Mouse (Mus musculus) E14TG2a.4 (cell line): ENCODE data around the gene Psmc4.
A peak's percentile ranks its signal among the peaks of the same experiment; 100 is the strongest.

Experiments used
- H3K27me3 ChIP-seq: 2 replicates; pipeline ENCODE4 v1.6.1; 2014; ENCODE audit warnings: low read length, control low read depth; ENCODE audit not compliant: insufficient read depth
- H3K36me3 ChIP-seq: 2 replicates; pipeline ENCODE4 v1.6.1; 2014; ENCODE audit warnings: low read length, control low read depth; ENCODE audit not compliant: insufficient read depth
- H3K4me1 ChIP-seq: replicated peaks from 2 replicates; pipeline ENCODE4 v1.6.1; 2014; ENCODE audit warnings: low read depth, low read length, control low read depth
- H3K4me3 ChIP-seq: replicated peaks from 2 replicates; pipeline ENCODE4 v1.5.1; 2014; ENCODE audit warnings: mild to moderate bottlenecking, low read length
- H3K9me3 ChIP-seq: 2 replicates; pipeline ENCODE4 v1.6.1; 2014; ENCODE audit warnings: low read length, control low read depth
- CTCF ChIP-seq: conservative IDR thresholded peaks from 2 replicates; pipeline ENCODE4 v1.5.1; 2014; ENCODE audit warnings: low read length
- NANOG ChIP-seq: IDR thresholded peaks from 2 replicates; pipeline ENCODE4 v1.6.1; 2014; ENCODE audit warnings: borderline replicate concordance, low read length, mixed read lengths
- POU5F1 ChIP-seq: IDR thresholded peaks from 2 replicates; pipeline ENCODE4 v1.6.1; 2014; ENCODE audit warnings: low read length, borderline replicate concordance

The Psmc4 gene

DNA sequence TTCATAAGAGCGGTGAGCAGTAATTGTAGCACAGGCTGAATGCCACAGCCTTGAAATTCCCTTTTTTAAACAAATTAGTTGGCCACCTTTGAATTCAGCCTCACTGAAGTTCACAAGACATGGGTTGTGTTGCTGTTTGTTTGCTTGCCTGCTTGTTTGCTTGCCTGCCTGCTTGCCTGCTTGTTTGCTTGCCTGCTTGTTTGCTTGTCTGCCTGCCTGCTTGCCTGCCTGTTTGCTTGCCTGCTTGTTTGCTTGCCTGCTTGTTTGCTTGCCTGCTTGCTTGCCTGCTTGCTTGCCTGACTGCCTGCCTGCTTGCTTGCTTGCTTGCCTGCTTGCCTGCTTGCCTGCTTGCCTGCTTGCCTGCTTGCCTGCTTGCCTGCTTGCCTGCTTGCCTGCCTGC lies 10.1 kb upstream of the Psmc4 start:
- Histone ChIP-seq H3K27me3 (no peaks in the 10 kb centered on the region), H3K9me3 (peaks cover 15% of the 10 kb centered on the region), H3K4me1 (no peaks in the 10 kb centered on the region), H3K36me3 (no peaks in the 10 kb centered on the region), H3K4me3 (no peak overlapping the region)
- TF ChIP-seq NANOG (no peak), POU5F1 (no peak), CTCF (no peak)

GRCm38 (mm10) chr7:28053046-28053930 lies 3.4 kb upstream of the Psmc4 start:
- Histone ChIP-seq H3K27me3 (no peaks in the 10 kb centered on the region), H3K4me3 (no peak overlapping the region), H3K4me1 (peaks cover 20% of the 10 kb centered on the region), H3K9me3 (no peaks in the 10 kb centered on the region), H3K36me3 (peaks cover 8% of the 10 kb centered on the region)
- TF ChIP-seq CTCF (no peak), NANOG (no peak)

DNA sequence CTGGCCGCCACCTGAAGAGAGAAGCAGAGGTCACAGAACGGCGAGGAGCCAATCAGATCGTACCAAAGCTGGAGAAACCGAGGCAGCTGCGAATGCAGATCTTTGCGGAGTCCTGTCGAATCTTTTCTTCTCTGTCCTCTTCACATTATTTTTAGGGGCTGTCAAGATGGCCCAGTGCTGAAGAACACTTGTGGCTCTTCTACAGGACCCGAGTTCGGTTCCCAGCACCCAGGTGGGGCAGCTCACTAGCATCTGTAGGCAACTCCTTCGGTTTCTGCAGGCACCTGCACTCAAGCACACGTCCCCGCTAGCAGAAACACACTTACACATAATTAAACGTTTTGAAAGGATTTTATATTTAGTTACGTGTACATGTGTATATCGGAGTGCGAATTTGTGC lies 683 bp upstream of the Psmc4 start:
- TF ChIP-seq POU5F1: no peak
- no peak for TF ChIP-seq NANOG
- no peak; the same call in 1 of the 2 replicates for TF ChIP-seq CTCF
- peak overlapping the region; percentile 57 for H3K4me3 ChIP-seq
- no peaks in the 10 kb centered on the region for H3K27me3 ChIP-seq
- H3K9me3 ChIP-seq: no peaks in the 10 kb centered on the region
- peaks cover 35% of the 10 kb centered on the region for H3K36me3 ChIP-seq
- H3K4me1 ChIP-seq: peaks cover 36% of the 10 kb centered on the region

DNA sequence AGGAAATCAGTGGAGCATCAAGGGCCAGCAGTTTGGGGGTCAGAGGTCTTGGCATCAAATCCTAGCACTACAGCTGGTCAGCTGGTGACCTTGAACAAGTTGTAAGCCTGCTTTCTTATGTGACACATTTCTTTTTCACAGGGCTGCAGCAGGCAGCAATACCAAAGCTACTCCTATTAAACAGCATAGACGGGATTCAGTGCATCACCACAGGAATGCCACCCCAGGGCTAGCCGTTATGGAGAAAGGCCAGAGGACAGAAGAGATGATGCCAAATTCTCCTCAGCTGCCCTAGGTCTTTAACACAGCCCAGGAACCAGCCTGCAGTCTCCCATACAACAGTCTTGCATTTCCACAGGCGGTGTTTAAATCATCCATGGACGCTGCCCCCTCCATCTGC lies 5.4 kb downstream of the Psmc4 start:
- H3K4me3 ChIP-seq: no peak overlapping the region
- peaks cover 96% of the 10 kb centered on the region for H3K36me3 ChIP-seq
- TF ChIP-seq CTCF: no peak
- no peaks in the 10 kb centered on the region for H3K27me3 ChIP-seq
- peaks cover 37% of the 10 kb centered on the region for H3K4me1 ChIP-seq
- no peaks in the 10 kb centered on the region for H3K9me3 ChIP-seq

- no peak for TF ChIP-seq NANOG
- TF ChIP-seq CTCF: no peak
- no peak for TF ChIP-seq POU5F1
- peaks cover 22% of the 10 kb centered on the region for H3K36me3 ChIP-seq
Observed at GRCm38 (mm10) chr7:28014445-28014810, 35.5 kb downstream of the Psmc4 start.

GRCm38 (mm10) chr7:28013549-28014444 lies 36.1 kb downstream of the Psmc4 start, which contains the start of gene Zfp850:
Gene Zfp850 (minus strand): TSS chr7:28014115.
- Histone ChIP-seq H3K27me3 (no peaks in the 10 kb centered on the region), H3K9me3 (no peaks in the 10 kb centered on the region), H3K4me1 (peaks cover 39% of the 10 kb centered on the region), H3K4me3 (peak within 1 kb of the TSS; percentile 92), H3K36me3 (peaks cover 28% of the 10 kb centered on the region)
- TF ChIP-seq CTCF: no peak
- no peak for TF ChIP-seq POU5F1
- TF ChIP-seq NANOG: no peak

More at GRCm38 (mm10) chr7:28014445-28014810, 35.5 kb downstream of the Psmc4 start:
- H3K4me1 ChIP-seq: peaks cover 33% of the 10 kb centered on the region
- H3K4me3 ChIP-seq: peak overlapping the region; percentile 92
- no peaks in the 10 kb centered on the region for H3K27me3 ChIP-seq
- H3K9me3 ChIP-seq: no peaks in the 10 kb centered on the region

DNA sequence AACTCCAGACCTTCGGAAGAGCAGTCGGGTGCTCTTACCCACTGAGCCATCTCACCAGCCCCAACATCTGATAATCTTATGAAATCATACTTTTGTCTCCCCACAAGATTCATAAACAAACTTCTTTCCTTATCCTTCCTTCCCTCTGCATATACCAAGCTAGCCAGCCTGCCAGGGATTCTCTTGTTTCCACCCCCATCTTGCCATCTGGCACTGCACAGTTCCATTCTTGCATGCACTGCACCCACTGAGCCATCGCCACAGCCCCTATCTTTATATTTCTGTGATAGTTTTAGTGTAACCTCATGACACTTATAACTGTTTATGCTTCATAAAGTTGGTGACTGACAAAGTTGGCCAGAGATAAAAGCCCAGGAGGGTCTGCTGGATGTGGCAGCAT lies 39.6 kb downstream of the Psmc4 start:
- TF ChIP-seq POU5F1 (no peak), NANOG (no peak), CTCF (no peak)

More for the DNA sequence above, 39.6 kb downstream of the Psmc4 start:
- no peaks in the 10 kb centered on the region for H3K9me3 ChIP-seq
- no peaks in the 10 kb centered on the region for H3K27me3 ChIP-seq
- no peak overlapping the region for H3K4me3 ChIP-seq
- peaks cover 64% of the 10 kb centered on the region for H3K36me3 ChIP-seq
- peaks cover 52% of the 10 kb centered on the region for H3K4me1 ChIP-seq
